Mouse (Mus musculus): Measurements from ENCODE around the gene Synj1.

Synj1 gene

DNA sequence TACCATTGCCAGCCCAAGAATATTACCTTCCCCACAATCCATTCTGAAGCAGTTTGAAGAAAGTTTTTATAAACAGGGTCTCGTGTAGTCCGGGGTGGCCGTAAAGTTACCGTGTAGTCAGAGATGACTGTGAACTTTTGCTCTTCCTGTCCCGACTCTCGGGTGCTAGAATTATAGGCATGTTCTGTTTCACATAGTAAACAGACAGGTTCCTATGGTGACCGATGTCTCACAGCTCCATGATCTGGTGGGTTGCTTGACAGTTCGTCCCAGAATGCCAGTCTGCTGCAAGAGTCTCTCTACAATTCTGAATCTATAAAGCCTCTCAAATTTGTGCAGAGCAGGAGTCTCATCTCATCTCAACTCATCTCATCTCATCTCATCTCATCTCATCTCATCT is 119.0 kb downstream of the Synj1 start:
- no peak for DNase-seq (ENCODE audit: low read depth in 2 of 2, low spot score in 2 of 2)

DNA sequence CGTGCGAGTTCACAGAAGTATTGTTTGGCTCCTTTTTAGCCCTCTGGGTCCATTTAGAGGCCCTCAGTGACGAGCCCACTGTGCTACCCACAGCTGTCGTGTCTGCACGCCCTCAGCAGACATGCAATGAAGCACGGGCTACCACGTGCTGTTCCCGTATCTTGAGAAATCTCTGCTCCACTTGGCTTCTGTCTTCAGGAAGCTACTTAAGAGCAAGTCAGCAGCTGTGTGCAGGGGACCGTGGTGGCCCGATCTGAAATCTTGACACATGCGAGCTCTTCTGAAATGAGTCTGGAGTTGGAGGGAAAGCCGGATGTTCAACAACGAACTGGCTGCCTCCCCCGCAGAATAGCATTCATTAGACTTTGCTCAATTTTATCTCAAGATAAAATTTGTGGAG is 119.5 kb downstream of the Synj1 start:
- DNase-seq (ENCODE audit: low read depth in 2 of 2, low spot score in 2 of 2): no peak

- DNase-seq (ENCODE audit: low read depth in 2 of 2, low spot score in 2 of 2): no peak
Measured at GRCm38 (mm10) chr16:90890683-90891082, 120.4 kb downstream of the Synj1 start.
